Mouse (Mus musculus) myocyte (in vitro differentiated cells): Measurements from ENCODE around the gene Plxnb2. TPM values are rescaled to one million over a fixed set of nuclear protein-coding genes. Genes with fewer than 3 reads are reported as not detected.

Experiments
- H3K27me3 ChIP-seq: one replicate; pipeline ENCODE4 v1.6.1; 2011; ENCODE audit not compliant: control insufficient read depth, insufficient read depth, insufficient read length
- H3K36me3 ChIP-seq: one replicate; pipeline ENCODE4 v1.6.1; 2011; ENCODE audit not compliant: control insufficient read depth, insufficient read depth
- H3K4me2 ChIP-seq: one replicate; pipeline ENCODE4 v1.6.1; 2011; ENCODE audit warnings: low read depth, control low read depth
- H3K4me3 ChIP-seq: one replicate; pipeline ENCODE4 v1.5.1; 2011; ENCODE audit warnings: mild to moderate bottlenecking, control low read depth, moderate library complexity
- H3K79me2 ChIP-seq: one replicate; pipeline ENCODE4 v1.6.1; 2011; ENCODE audit not compliant: control insufficient read depth, insufficient read depth
- H3ac ChIP-seq: one replicate; pipeline ENCODE4 v1.6.1; 2011; ENCODE audit not compliant: control insufficient read depth, insufficient read length
- CEBPB ChIP-seq: IDR thresholded peaks from 2 replicates; pipeline ENCODE4 v1.6.1; 2011; ENCODE audit warnings: mild to moderate bottlenecking, moderate library complexity; ENCODE audit not compliant: poor library complexity, insufficient read depth, severe bottlenecking
- E2F4 ChIP-seq: IDR thresholded peaks from one replicate; pipeline ENCODE4 v1.6.1; 2011; ENCODE audit warnings: mild to moderate bottlenecking, control low read depth, moderate library complexity; ENCODE audit not compliant: insufficient read depth
- MAX ChIP-seq: IDR thresholded peaks from one replicate; pipeline ENCODE4 v1.6.1; 2011; ENCODE audit warnings: low read depth, mild to moderate bottlenecking, control low read depth
- MYOD1 ChIP-seq, 3 experiments: IDR thresholded peaks; one replicate each; pipeline ENCODE4 v1.6.1; 2011; ENCODE audit warnings: control low read depth in 2 of 3, low read depth in 2 of 3, mild to moderate bottlenecking in 2 of 3, moderate library complexity in 1 of 3; ENCODE audit not compliant: insufficient read length in 2 of 3, control insufficient read depth in 1 of 3
- MYOG ChIP-seq, 3 experiments: IDR thresholded peaks; one replicate each; pipeline ENCODE4 v1.6.1; 2011; ENCODE audit warnings: control low read depth in 2 of 3, low read depth in 2 of 3, mild to moderate bottlenecking in 2 of 3; ENCODE audit not compliant: insufficient read length in 2 of 3, control insufficient read depth in 1 of 3, insufficient read depth in 1 of 3
- POLR2A ChIP-seq: IDR thresholded peaks from one replicate; pipeline ENCODE4 v1.6.1; 2011; ENCODE audit warnings: low read depth, mild to moderate bottlenecking, control low read depth, moderate library complexity; ENCODE audit not compliant: insufficient read length
- POLR2AphosphoS2 ChIP-seq: IDR thresholded peaks from one replicate; pipeline ENCODE4 v1.6.1; 2011; ENCODE audit warnings: low read depth, control low read depth; ENCODE audit not compliant: insufficient read length
- REST ChIP-seq: IDR thresholded peaks from one replicate; pipeline ENCODE4 v1.6.1; 2011; ENCODE audit warnings: mild to moderate bottlenecking, control low read depth, moderate library complexity; ENCODE audit not compliant: insufficient read depth, insufficient read length
- SRF ChIP-seq: IDR thresholded peaks from one replicate; pipeline ENCODE4 v1.6.1; 2011; ENCODE audit warnings: low read depth; ENCODE audit not compliant: control insufficient read depth, insufficient read length
- TCF12 ChIP-seq: IDR thresholded peaks from one replicate; pipeline ENCODE4 v1.6.1; 2011; ENCODE audit warnings: mild to moderate bottlenecking, control low read depth; ENCODE audit not compliant: poor library complexity, insufficient read depth, severe bottlenecking
- TCF3 ChIP-seq: IDR thresholded peaks from one replicate; pipeline ENCODE4 v1.6.1; 2011; ENCODE audit warnings: low read depth, control low read depth; ENCODE audit not compliant: insufficient read length
- USF1 ChIP-seq: IDR thresholded peaks from one replicate; pipeline ENCODE4 v1.6.1; 2011; ENCODE audit warnings: low read depth, mild to moderate bottlenecking, control low read depth, moderate library complexity
- polyA plus RNA-seq: library from polyadenylated mRNA; unstranded; fragments of >200 nt; fragmentation: generic; extraction: Trizol; gene quantifications from one replicate; pipeline ENCODE4 v1.2.1, GENCODE M21; 2012; ENCODE audit warnings: missing spikeins

The Plxnb2 gene
- polyA plus RNA-seq, 1 experiment: 278 TPM

DNA sequence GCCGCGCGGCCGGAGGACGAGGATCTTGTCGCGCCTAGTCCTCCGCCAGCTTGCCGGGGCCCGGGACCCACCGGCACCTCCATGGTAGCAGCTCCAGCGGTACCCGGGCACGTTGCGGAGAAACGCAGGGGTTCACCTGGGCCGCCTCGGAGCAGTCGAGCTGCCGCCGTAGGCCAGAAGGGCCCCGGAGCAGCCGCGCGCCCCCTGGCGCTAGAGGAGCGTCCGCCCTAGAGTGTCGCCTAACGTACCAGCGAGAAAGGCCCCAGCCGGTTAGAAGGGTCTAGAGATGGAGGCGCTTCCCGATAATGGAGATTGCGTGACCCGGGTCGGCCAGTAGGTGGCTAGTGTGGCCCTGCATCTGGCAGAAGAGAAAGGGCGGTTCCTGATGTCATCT lies 15.7 kb upstream of the Plxnb2 start, which contains the start of gene Dennd6b:
TSS of gene Dennd6b (minus strand) at position 184 of the 394 bp plus-strand sequence.
- Histone ChIP-seq H3K27me3 (no peaks in the 10 kb centered on the region), H3K4me2 (peak within 1 kb of the TSS; percentile 95), H3ac (peak within 1 kb of the TSS; percentile 72), H3K36me3 (no peaks in the 10 kb centered on the region), H3K79me2 (no peaks in the 10 kb centered on the region), H3K4me3 (peak within 1 kb of the TSS; percentile 43)
- peak; percentile 20 for TF ChIP-seq POLR2AphosphoS2
- TF ChIP-seq MYOD1 (IDR thresholded peaks at IDR 0.05; ENCODE audit: control insufficient read depth in 1 of 3, insufficient read length in 2 of 3, low read depth in 2 of 3): peak in 1 of 3 experiments; percentile 21
- peak; percentile 31 for TF ChIP-seq POLR2A
- no peak for TF ChIP-seq E2F4
- TF ChIP-seq USF1: no peak
- peak in 2 of 3 experiments; percentile 1 to 63 for TF ChIP-seq MYOG (IDR thresholded peaks at IDR 0.05; ENCODE audit: control insufficient read depth in 1 of 3, insufficient read depth in 1 of 3, insufficient read length in 2 of 3, low read depth in 2 of 3)
- peak; percentile 76 for TF ChIP-seq SRF

DNA sequence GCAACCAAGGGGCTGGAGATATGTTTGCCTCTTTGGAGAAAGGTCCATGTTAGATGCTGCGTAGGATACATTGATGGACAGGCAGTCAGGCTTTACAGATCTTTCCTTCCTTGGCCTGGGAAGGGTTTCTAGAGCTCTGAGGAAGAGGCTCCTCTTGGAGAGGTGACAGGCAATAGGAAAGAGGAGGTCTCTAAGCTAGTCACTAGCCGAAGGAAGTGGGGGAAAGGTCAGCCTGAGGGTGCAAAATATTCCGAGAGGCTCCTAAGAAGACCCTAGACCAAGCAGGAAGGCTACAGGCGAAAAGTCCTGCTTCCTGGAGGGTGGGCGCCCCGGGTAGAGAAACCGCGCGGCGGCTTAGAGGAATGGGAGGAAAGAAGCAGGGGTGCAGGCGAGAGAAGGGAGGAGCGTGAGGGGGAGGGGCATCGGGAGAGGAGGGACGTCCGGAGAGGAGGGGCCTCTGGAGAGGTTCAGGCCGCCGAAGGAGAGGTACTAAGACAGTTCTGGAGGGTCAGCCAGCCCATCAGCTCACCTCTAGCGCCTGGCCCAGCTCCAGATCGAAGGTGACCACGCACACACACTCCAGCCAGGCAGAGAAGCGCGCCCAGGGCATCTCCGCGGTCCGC lies 15.2 kb upstream of the Plxnb2 start:
- Histone ChIP-seq H3K79me2 (no peaks in the 10 kb centered on the region), H3K36me3 (no peaks in the 10 kb centered on the region), H3K27me3 (no peaks in the 10 kb centered on the region), H3K4me3 (peak overlapping the region; percentile 43), H3K4me2 (peak overlapping the region; percentile 91), H3ac (peak overlapping the region; percentile 72)
- no peak for TF ChIP-seq TCF12
- no peak for TF ChIP-seq MAX
- no peak for TF ChIP-seq REST
- TF ChIP-seq POLR2A: peak; percentile 87
- peak; percentile 94 for TF ChIP-seq POLR2AphosphoS2
- TF ChIP-seq E2F4: no peak
- no peak for TF ChIP-seq SRF
- TF ChIP-seq MYOG (IDR thresholded peaks at IDR 0.05; ENCODE audit: control insufficient read depth in 1 of 3, insufficient read depth in 1 of 3, insufficient read length in 2 of 3, low read depth in 2 of 3): no peak
- no peak for TF ChIP-seq CEBPB
- TF ChIP-seq MYOD1 (IDR thresholded peaks at IDR 0.05; ENCODE audit: control insufficient read depth in 1 of 3, insufficient read length in 2 of 3, low read depth in 2 of 3): no peak
- no peak for TF ChIP-seq USF1
- TF ChIP-seq TCF3: no peak

DNA sequence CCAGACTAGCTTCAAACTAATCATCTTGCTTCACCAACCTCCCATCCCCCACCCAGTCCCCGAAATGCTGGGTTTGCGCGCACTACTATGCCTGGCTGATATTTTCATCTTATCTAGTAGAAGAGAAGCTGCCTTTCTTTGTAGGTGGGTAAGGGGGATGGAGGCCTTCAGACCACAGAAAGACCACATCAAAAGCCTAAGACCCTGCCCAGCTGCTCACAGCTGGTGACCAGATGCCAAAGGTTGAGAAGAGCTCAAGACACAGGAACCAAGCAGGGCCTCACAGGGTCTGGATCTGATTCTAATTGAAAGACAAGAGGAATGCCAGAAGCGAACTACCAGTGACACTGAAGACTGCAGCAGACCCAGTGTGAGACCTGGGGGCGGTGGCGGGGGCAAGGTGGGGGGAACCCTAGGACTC lies 14.7 kb upstream of the Plxnb2 start:
- Histone ChIP-seq H3K4me2 (peak overlapping the region; percentile 91), H3ac (peak overlapping the region; percentile 72), H3K4me3 (peak overlapping the region; percentile 43), H3K27me3 (no peaks in the 10 kb centered on the region), H3K36me3 (no peaks in the 10 kb centered on the region), H3K79me2 (no peaks in the 10 kb centered on the region)
- no peak for TF ChIP-seq TCF12
- no peak for TF ChIP-seq POLR2A
- no peak for TF ChIP-seq REST
- no peak for TF ChIP-seq CEBPB
- no peak for TF ChIP-seq E2F4
- TF ChIP-seq MYOG (IDR thresholded peaks at IDR 0.05; ENCODE audit: control insufficient read depth in 1 of 3, insufficient read depth in 1 of 3, insufficient read length in 2 of 3, low read depth in 2 of 3): no peak
- TF ChIP-seq MAX: no peak
- no peak for TF ChIP-seq MYOD1 (IDR thresholded peaks at IDR 0.05; ENCODE audit: control insufficient read depth in 1 of 3, insufficient read length in 2 of 3, low read depth in 2 of 3)
- no peak for TF ChIP-seq POLR2AphosphoS2
- no peak for TF ChIP-seq TCF3
- no peak for TF ChIP-seq USF1
- TF ChIP-seq SRF: no peak

DNA sequence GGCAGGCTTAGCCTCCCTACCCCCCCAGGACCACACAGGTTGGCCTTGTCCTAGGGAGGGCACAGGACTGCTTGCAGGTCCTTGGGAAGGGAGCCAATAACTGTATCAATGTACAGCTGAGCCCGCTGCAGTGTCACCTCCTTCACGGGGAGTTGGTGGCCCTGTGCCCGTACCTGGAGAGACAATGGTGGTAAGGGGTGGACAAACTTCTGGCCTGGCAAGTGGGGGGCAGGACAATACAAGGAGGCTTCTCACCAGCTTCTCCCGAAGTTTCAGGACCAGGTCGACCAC lies 4.3 kb upstream of the Plxnb2 start:
- Histone ChIP-seq H3K79me2 (peaks cover 3% of the 10 kb centered on the region), H3K4me3 (no peak overlapping the region), H3K36me3 (no peaks in the 10 kb centered on the region), H3K4me2 (no peak overlapping the region), H3ac (no peak overlapping the region), H3K27me3 (no peaks in the 10 kb centered on the region)
- TF ChIP-seq CEBPB (no peak), SRF (no peak), TCF3 (no peak), USF1 (no peak), POLR2AphosphoS2 (no peak), TCF12 (no peak), REST (no peak), MYOD1 (IDR thresholded peaks at IDR 0.05; ENCODE audit: control insufficient read depth in 1 of 3, insufficient read length in 2 of 3, low read depth in 2 of 3) (no peak), MAX (no peak), POLR2A (no peak), MYOG (IDR thresholded peaks at IDR 0.05; ENCODE audit: control insufficient read depth in 1 of 3, insufficient read depth in 1 of 3, insufficient read length in 2 of 3, low read depth in 2 of 3) (no peak), E2F4 (no peak)
